Mouse (Mus musculus) liver, embryonic 16.5 days (tissue): ENCODE measurements around the gene Fam120a. TPM values are rescaled to one million over a fixed set of nuclear protein-coding genes. Genes with fewer than 3 reads are reported as not detected.

ENCODE experiments used
- ATAC-seq: fragments of 200-750 bp; cut with Nextera tagmentation; 2 replicates; pipeline ENCODE4 v1.8.0; 2017; ENCODE audit warnings: low read depth, mild to moderate bottlenecking, moderate number of reproducible peaks, moderate library complexity
- H3K27ac ChIP-seq: fragments of 300-500 bp; sonication (generic); 2 replicates; pipeline ENCODE4 v1.5.1; 2014; ENCODE audit warnings: mild to moderate bottlenecking, low read length
- H3K27me3 ChIP-seq: fragments of 300-500 bp; sonication (generic); 2 replicates; pipeline ENCODE4 v1.6.1; 2014; ENCODE audit warnings: low read depth, low read length, mixed read lengths; ENCODE audit not compliant: control insufficient read depth, insufficient read depth
- H3K36me3 ChIP-seq: fragments of 300-500 bp; sonication (generic); 2 replicates; pipeline ENCODE4 v1.6.1; 2014; ENCODE audit warnings: mild to moderate bottlenecking; ENCODE audit not compliant: control insufficient read depth, insufficient read depth
- H3K4me1 ChIP-seq: fragments of 300-500 bp; sonication (generic); 2 replicates; pipeline ENCODE4 v1.6.1; 2014; ENCODE audit warnings: low read depth, low read length, mixed read lengths; ENCODE audit not compliant: control insufficient read depth
- H3K4me2 ChIP-seq: fragments of 300-500 bp; sonication (generic); 2 replicates; pipeline ENCODE4 v1.6.1; 2014; ENCODE audit warnings: low read depth, low read length, mixed read lengths
- H3K4me3 ChIP-seq: fragments of 300-500 bp; sonication (generic); 2 replicates; pipeline ENCODE4 v1.5.1; 2014; ENCODE audit warnings: low read depth, mild to moderate bottlenecking, low read length
- H3K9ac ChIP-seq: fragments of 300-500 bp; sonication (generic); 2 replicates; pipeline ENCODE4 v1.6.1; 2014; ENCODE audit warnings: low read depth, low read length
- H3K9me3 ChIP-seq: fragments of 300-500 bp; sonication (generic); replicated peaks from 2 replicates; pipeline ENCODE4 v1.6.1; 2016; ENCODE audit warnings: low read length; ENCODE audit not compliant: control insufficient read depth
- WGBS: fragments of 180-500 bp; shearing (Covaris S2); extraction: QIAGEN DNeasy Blood & Tissue Kit; methylation state at CpG from one replicate; pipeline ENCODE4 v1.1.7; 2014; ENCODE audit not compliant: insufficient replicate concordance; 5-methylcytosine and 5-hydroxymethylcytosine counted together
- polyA plus RNA-seq: library from polyadenylated mRNA; unstranded; fragments of >200 nt; fragmentation: Nextera tagmentation; extraction: Ambion mirVana; gene quantifications from 2 replicates; pipeline ENCODE4 v1.2.1, GENCODE M21; 2015

Fam120a gene
- polyA plus RNA-seq, 1 experiment from 2014 or later, result 12.0 TPM

DNA sequence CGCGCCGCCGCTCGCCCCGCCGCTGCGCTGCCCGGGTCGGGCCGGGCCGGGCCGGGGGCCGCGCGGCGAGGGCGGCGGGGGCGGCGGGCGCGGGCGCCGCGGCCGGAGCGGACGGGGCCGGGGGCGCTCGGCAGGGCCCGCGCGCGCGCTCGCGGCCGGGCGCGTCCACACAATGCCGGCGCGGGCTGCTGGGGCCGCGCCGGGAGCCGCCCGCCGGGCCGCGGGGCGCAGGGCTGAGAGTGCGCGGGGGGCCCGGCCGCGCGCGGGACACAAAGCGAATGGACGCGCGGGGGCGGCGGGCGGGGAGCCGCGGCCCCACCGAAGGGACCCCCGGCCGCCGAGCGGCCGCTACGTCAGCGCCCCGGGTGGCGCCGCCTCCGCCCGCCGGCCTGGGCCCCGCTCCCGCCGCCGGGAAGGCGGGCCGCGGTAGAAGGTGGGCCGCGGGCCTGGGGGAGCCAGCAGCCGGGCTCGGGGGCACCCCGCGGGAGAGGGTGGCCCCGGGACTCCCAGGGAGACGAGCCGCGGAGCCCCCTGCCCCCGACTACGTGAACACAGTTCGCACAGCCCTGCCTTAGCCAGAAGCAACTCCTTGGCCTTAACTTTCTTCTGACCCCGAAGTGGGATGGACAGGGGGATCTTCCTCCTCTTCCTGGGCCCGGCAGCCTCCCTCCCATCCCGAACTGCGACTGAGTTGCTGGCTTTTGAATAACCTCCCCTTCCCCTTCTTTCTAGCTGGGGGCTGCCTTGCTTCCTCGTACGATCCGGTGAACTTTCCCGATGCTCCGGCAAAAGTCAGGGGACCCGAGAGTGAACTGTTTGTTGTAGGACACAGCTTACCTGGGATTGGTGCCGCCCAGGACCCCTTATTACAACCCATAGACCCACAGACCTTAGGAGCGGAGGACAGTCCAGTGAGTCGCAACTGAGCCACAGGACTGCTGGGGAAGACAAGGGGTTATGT is 96.8 kb downstream of the Fam120a start, which contains the start of gene Phf2:
TSS of gene Phf2 (minus strand) at position 349 of the 961 bp plus-strand sequence.
- H3K27me3 ChIP-seq, result no peaks in the 10 kb centered on the region
- peak within 1 kb of the TSS; percentile 86 for H3K4me2 ChIP-seq
- peak within 1 kb of the TSS; percentile 82 for H3K27ac ChIP-seq
- no peaks in the 10 kb centered on the region for H3K9me3 ChIP-seq
- H3K9ac ChIP-seq, result peak within 1 kb of the TSS; percentile 93
- H3K4me1 ChIP-seq, result peaks cover 25% of the 10 kb centered on the region
- peak; percentile 54 for ATAC-seq
- peak within 1 kb of the TSS; percentile 81 for H3K4me3 ChIP-seq
- H3K36me3 ChIP-seq, result no peaks in the 10 kb centered on the region
- under 1% methylated on average over 84 of the region's 117 CpGs for WGBS

- ATAC-seq, result peak; percentile 31; the same call in 1 of the 2 replicates
- no peaks in the 10 kb centered on the region for H3K36me3 ChIP-seq
- H3K9ac ChIP-seq, result peak overlapping the region; percentile 93
- peaks cover 25% of the 10 kb centered on the region for H3K4me1 ChIP-seq
- H3K4me3 ChIP-seq, result peak overlapping the region; percentile 81
- under 1% methylated on average over 72 of the region's 102 CpGs for WGBS
- H3K27ac ChIP-seq, result peak overlapping the region; percentile 82
- no peaks in the 10 kb centered on the region for H3K9me3 ChIP-seq
- H3K27me3 ChIP-seq, result no peaks in the 10 kb centered on the region
- H3K4me2 ChIP-seq, result peak overlapping the region; percentile 81
These were observed 97.7 kb downstream of the Fam120a start for GRCm38 (mm10) chr13:48869950-48870770.

DNA sequence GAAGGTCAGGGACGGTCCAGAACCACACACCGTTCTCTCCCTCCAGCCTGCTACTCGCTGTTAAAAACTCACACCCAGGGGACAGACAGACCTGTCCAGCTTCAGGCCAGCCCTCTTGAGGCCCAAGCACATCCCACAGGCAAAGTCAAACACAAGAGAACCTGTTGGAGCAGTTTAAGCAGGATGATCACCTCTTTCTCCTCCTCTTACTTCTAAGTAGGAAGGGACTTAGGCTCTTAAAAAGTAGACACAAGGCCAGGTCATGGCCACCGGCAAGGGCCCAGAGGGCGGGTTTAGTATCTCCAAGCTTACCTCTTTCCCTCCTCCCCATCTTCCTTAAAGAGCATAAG is 98.2 kb downstream of the Fam120a start:
- Histone ChIP-seq H3K4me3 (peak overlapping the region; percentile 81), H3K27me3 (no peaks in the 10 kb centered on the region), H3K9ac (peak overlapping the region; percentile 93), H3K4me1 (peaks cover 25% of the 10 kb centered on the region), H3K27ac (peak overlapping the region; percentile 82), H3K9me3 (no peaks in the 10 kb centered on the region), H3K4me2 (peak overlapping the region; percentile 81), H3K36me3 (no peaks in the 10 kb centered on the region)
- ATAC-seq, result peak; percentile 3; the same call in 1 of the 2 replicates
- WGBS, result 10% methylated on average over 5 of the region's 5 CpGs

DNA sequence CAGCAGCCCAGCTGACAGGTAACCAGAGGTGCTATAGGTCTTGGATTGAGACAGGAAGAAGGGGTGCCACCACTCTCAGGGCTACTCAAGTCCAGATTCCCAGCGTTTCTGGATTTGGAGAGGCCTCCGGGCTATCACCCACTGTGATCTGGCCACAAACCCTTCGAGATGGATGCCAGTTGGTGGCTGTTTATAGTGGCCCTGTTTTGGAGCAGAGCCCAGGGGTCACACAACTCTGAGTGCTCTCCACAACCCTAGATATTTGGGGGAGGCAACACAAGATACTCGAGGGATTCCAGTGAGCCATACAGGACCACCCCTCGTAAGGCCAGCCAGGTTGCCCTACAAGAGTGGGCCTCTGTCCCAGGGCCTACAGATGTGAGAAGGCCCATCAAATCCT is 98.7 kb downstream of the Fam120a start:
- peaks cover 25% of the 10 kb centered on the region for H3K4me1 ChIP-seq
- WGBS, result 19% methylated on average over 5 of the region's 5 CpGs
- ATAC-seq, result no peak
- H3K4me3 ChIP-seq, result peak overlapping the region; percentile 81
- H3K9me3 ChIP-seq, result no peaks in the 10 kb centered on the region
- no peaks in the 10 kb centered on the region for H3K36me3 ChIP-seq
- H3K27ac ChIP-seq, result no peak overlapping the region; the same call in 1 of the 2 replicates
- H3K4me2 ChIP-seq, result peak overlapping the region; percentile 81
- peak overlapping the region; percentile 93 for H3K9ac ChIP-seq
- H3K27me3 ChIP-seq, result no peaks in the 10 kb centered on the region

- ATAC-seq, result no peak
- H3K9ac ChIP-seq, result no peak overlapping the region
- H3K4me1 ChIP-seq, result peaks cover 17% of the 10 kb centered on the region
- 56% methylated on average over 12 of the region's 12 CpGs for WGBS
- H3K4me3 ChIP-seq, result no peak overlapping the region
- no peaks in the 10 kb centered on the region for H3K9me3 ChIP-seq
- H3K27ac ChIP-seq, result no peak overlapping the region
- no peaks in the 10 kb centered on the region for H3K36me3 ChIP-seq
- no peak overlapping the region for H3K4me2 ChIP-seq
- H3K27me3 ChIP-seq, result no peaks in the 10 kb centered on the region
These were observed 103.0 kb downstream of the Fam120a start for GRCm38 (mm10) chr13:48864673-48865356.

- WGBS, result 50% methylated on average over 9 of the region's 9 CpGs
- Histone ChIP-seq H3K4me1 (peaks cover 6% of the 10 kb centered on the region), H3K27me3 (no peaks in the 10 kb centered on the region), H3K27ac (no peak overlapping the region), H3K9me3 (no peaks in the 10 kb centered on the region), H3K4me3 (no peak overlapping the region), H3K36me3 (no peaks in the 10 kb centered on the region), H3K9ac (no peak overlapping the region), H3K4me2 (no peak overlapping the region)
- no peak for ATAC-seq
These were observed 104.3 kb downstream of the Fam120a start for GRCm38 (mm10) chr13:48863556-48863955.

GRCm38 (mm10) chr13:48861913-48862312 is 105.9 kb downstream of the Fam120a start:
- Histone ChIP-seq H3K4me1 (peaks cover 11% of the 10 kb centered on the region), H3K4me3 (no peak overlapping the region), H3K9ac (no peak overlapping the region), H3K4me2 (no peak overlapping the region), H3K36me3 (no peaks in the 10 kb centered on the region), H3K27me3 (no peaks in the 10 kb centered on the region), H3K9me3 (no peaks in the 10 kb centered on the region), H3K27ac (no peak overlapping the region)
- 63% methylated on average over 1 of the region's 1 CpGs for WGBS
- ATAC-seq, result no peak

- no peak overlapping the region for H3K4me2 ChIP-seq
- no peaks in the 10 kb centered on the region for H3K9me3 ChIP-seq
- ATAC-seq, result no peak
- peaks cover 18% of the 10 kb centered on the region for H3K4me1 ChIP-seq
- no peaks in the 10 kb centered on the region for H3K27me3 ChIP-seq
- H3K36me3 ChIP-seq, result no peaks in the 10 kb centered on the region
- 51% methylated on average over 4 of the region's 4 CpGs for WGBS
- H3K27ac ChIP-seq, result no peak overlapping the region
- H3K4me3 ChIP-seq, result no peak overlapping the region
- H3K9ac ChIP-seq, result no peak overlapping the region
These were observed 109.0 kb downstream of the Fam120a start for GRCm38 (mm10) chr13:48858779-48859178.
